Mouse (Mus musculus): ENCODE measurements around the gene Fam57b.

- no peak for TF ChIP-seq CTCF (IDR thresholded peaks at IDR 0.05; ENCODE audit: control insufficient read depth, insufficient read depth, insufficient read length)
- no peak for TF ChIP-seq CEBPB (IDR thresholded peaks at IDR 0.05; ENCODE audit: low read depth)
- no peak for TF ChIP-seq MAX (IDR thresholded peaks at IDR 0.05)
- no peak for TF ChIP-seq MYOD1 (IDR thresholded peaks at IDR 0.05; ENCODE audit: control insufficient read depth, insufficient read length, low read depth)
- TF ChIP-seq USF1 (IDR thresholded peaks at IDR 0.05; ENCODE audit: low read depth): no peak
- TF ChIP-seq MYOG (IDR thresholded peaks at IDR 0.05; ENCODE audit: control insufficient read depth, extremely low read depth, insufficient read length): no peak
- no peak for TF ChIP-seq FOSL1 (IDR thresholded peaks at IDR 0.05; ENCODE audit: insufficient read depth, low read length, poor library complexity, severe bottlenecking)
Measured at GRCm38 (mm10) chr7:126870520-126870891, 73.0 kb downstream of the Fam57b start.
